Mouse (Mus musculus) gastrocnemius, postnatal 36 days (tissue): ENCODE measurements around the gene Fbp2. TPM values are rescaled to one million over a fixed set of nuclear protein-coding genes. Genes with fewer than 3 reads are reported as not detected.
A peak's percentile ranks its signal among the peaks of the same experiment; 100 is the strongest.

Source experiments
- DNase-seq, 2 experiments: peaks; one replicate each; pipeline ENCODE4 v3.0.0; 2022
- intact Hi-C: fragments of 180-260 bp; cut with DNase I; formaldehyde crosslinking; loops from one replicate; pipeline ENCODE4 v1.15.1; 2025
- long read RNA-seq, 2 experiments: library from polyadenylated mRNA; stranded (forward); transcript quantifications; one replicate each; pipeline ENCODE4 v2.0.0; 2021
- total RNA-seq, 2 experiments: library from RNA; stranded (reverse); gene quantifications; 2 replicates each; pipeline ENCODE4 v1.2.3; 2021

Gene Fbp2
- 10 to 100 TPM; 45.8 to 86.2 TPM for total RNA-seq
- long read RNA-seq, experiment 1, transcript Fbp2-201 (7 exons, 1,354 nt) = major isoform, 78 of 88 reads
- long read RNA-seq, experiment 1, partial matches to known transcripts = 9 of 88 reads
- long read RNA-seq, experiment 1, other reads (novel, unspliced or antisense) = 1 of 88 reads
- long read RNA-seq, experiment 2, transcript Fbp2-201 (7 exons, 1,354 nt) = major isoform, 160 of 183 reads
- long read RNA-seq, experiment 2, partial matches to known transcripts = 21 of 183 reads
- long read RNA-seq, experiment 2, other reads (novel, unspliced or antisense) = 2 of 183 reads

DNA sequence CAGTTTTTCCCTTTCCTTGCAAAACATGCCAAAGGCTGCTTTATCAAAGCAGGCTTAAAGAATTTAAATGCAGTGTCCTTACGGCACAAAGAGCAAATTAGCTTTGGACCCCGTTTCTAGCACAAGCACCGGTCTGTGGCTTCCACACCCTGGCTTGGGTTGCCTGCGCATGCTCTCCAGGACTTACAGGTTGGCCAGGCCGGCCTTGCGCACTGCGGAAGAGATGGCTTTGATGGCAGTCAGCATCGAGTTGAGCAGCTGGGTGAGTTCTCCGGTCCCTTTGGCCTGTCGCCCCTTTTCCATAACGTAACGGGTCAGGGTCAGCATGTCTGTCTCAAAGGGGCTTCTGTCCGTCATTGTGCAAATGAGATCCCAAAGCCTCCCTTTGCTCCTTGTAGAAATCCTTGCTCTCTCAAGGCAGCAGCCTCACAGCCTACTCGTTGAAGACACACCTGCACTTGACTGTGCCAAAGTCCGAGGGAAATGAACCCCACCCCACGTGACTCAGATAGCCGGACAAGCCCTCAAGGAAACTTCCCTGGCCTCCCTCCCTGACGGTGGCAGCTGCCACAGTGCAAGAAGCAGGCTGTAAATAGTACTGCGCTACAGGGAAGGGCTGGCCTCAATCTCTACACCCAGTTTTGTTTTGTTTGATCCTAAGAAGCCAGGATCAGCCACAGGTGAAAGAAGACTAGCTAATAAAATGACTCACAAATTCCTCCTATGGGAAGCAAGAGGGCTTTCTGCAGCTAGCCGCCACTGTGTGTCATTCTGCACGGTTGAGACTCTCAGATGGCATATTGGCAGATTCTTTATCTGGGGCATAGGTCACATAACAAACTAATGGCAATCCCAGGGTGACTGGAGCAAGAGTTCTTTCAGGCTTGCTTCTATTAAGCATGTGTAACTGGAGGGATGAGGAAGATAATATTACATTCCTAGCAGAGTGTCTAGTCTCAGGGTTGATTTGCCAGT, at the start of gene Fbp2:
TSS of gene Fbp2 (minus strand) at position 482 of the 975 bp plus-strand sequence.
- intact Hi-C loops = loop anchor here (5.0 kb wide), 1 partner anchor 391 kb away; the partner anchor contains the start of gene Gm49359
- peak; percentile 35 to 54 for DNase-seq

DNA sequence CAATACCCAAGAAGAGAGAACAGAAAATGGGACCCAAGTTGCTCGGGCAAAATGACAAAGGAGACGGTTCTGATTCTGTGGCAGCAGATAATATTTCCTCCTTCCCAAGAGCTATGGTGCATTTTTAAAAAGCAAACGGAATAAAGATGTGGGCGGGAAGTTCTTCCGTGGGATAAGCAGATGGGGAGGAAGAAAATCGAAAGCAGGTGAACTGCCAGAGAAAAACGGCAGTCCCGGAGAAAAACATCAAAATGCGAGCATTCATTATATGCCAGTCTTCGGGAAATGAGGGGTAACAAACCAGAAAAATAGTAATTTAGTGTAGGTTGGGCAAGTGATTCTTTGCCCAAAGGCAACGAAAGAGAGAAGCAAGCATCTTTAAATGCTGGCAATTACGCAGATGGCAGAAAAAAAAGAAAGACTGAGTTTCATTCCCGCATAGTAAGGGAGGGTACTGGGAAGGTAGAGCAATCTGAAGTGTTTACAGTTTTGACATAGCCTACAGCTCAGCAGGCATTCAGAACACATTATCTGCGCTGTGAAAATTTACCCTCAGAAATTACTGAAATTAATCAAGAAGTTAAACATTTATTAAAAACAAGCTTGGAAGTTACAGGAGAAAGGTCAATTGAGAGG, 49.4 kb upstream of the Fbp2 start:
- DNase-seq = no peak
- intact Hi-C loops = no loop called here

GRCm38 (mm10) chr13:62901139-62901538, 42.9 kb upstream of the Fbp2 start:
- no peak for DNase-seq
- intact Hi-C loops = no loop called here

GRCm38 (mm10) chr13:62897927-62898646, 39.9 kb upstream of the Fbp2 start:
- intact Hi-C loops = no loop called here
- no peak for DNase-seq

DNA sequence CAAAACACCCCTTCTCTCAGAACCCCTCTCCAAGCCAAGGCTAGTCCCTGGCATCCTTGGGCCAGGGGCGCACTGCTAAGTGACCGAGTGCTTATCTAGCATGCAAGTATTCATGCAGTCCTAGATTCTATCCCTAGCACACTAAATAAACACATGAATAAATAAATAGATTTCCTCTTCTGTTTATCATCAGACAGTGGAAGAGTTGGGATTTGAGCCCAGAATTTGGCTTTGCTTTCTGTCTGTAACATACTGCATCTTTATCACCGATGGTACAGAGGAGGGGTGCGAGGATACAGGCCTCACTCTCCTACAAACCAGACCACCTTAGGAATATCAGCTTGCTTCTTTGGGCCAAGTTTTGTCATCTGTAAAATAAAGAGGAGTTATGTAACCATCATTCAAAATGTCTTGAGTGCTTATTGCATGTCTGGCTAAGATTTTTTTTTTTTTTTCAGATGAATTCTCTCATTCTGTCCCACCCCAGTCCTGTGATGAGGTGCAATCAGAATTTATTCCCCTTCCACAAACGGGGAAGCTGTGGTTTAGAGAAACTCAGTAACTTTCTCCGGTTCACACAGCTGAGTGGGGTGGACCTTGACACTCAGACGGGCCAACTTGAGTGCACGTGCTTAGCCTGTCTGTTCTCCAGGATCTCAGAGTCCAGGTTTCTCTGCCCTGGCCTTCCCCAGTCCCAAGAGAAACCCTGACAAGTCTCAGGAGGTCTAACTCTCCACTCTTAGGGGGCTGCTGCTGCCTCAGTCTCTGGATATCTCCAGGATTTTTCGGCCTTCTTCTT, 35.0 kb upstream of the Fbp2 start:
- DNase-seq = no peak
- intact Hi-C loops = no loop called here

GRCm38 (mm10) chr13:62889311-62889710, 31.1 kb upstream of the Fbp2 start:
- intact Hi-C loops = no loop called here
- no peak for DNase-seq

- DNase-seq = no peak
- intact Hi-C loops = no loop called here
These were observed 29.7 kb upstream of the Fbp2 start, which contains the start of gene Fbp1 for GRCm38 (mm10) chr13:62887712-62888441. Gene Fbp1, minus strand, starts transcription at chr13:62888282.

DNA sequence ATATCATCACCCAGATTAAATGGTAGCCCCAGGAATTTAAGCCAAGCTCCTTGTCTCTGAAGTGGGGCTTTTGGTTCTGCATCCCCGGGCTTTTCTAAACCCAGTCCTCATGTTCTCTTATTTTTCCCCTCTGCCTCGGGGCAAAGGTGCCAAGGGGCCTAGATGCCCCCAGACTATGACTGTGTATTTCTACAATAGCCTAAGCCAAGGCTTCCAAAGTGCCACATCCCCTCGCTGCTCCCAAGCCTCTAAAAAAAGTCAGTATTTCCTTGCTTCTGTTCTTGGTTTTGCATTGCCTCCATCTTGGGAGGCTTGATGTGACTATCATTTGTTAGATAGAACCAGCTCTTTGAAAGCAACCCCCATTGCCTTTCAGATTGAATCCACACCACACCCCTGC, 26.3 kb upstream of the Fbp2 start:
- intact Hi-C loops = no loop called here
- DNase-seq = no peak

DNA sequence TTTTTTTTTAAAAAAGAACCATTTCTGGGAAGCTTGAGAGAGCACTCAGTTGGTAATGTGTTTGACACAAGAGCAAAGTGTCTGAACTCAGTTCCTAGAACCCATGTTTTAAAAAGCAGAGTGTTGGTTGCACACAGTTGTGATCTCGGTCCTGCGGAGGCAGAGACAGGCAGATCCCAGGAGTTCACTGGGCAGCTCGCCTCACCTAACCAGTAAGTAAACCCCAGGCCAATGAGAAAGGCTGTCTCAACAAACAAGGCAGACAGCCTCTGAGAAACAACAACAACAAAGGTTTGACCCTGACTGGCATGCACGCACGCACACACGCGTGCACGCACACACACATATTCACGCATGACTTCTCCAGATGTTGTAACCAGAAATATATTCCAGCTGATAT, 25.7 kb upstream of the Fbp2 start:
- intact Hi-C loops = no loop called here
- no peak for DNase-seq

- DNase-seq = no peak
- intact Hi-C loops = no loop called here
These were observed 25.2 kb upstream of the Fbp2 start for GRCm38 (mm10) chr13:62883436-62883835.

DNA sequence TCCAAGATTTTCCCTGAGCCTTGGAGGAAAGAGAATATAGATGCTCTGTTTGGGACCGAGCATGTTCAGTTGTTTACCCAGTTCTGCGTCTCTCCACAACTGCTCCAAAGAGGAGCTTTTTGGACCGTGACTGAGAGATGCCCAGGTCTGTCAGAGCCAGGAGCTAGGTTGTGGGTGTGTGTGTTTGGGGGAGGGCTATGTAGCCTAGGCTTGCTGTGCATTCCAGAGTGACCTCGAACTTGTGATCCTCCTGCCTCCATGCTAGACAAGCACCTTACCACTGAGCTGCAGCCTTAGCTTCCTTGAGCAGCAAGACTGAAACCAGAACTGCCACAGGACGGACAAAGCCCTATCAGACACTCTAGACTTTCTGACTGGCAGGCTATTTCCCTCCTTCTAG, 24.6 kb upstream of the Fbp2 start:
- DNase-seq = no peak
- intact Hi-C loops = no loop called here

GRCm38 (mm10) chr13:62881336-62881735, 23.1 kb upstream of the Fbp2 start:
- intact Hi-C loops = no loop called here

GRCm38 (mm10) chr13:62879831-62880615, 21.8 kb upstream of the Fbp2 start:
- DNase-seq = no peak
- intact Hi-C loops = no loop called here

More at GRCm38 (mm10) chr13:62881336-62881735, 23.1 kb upstream of the Fbp2 start:
- no peak for DNase-seq

DNA sequence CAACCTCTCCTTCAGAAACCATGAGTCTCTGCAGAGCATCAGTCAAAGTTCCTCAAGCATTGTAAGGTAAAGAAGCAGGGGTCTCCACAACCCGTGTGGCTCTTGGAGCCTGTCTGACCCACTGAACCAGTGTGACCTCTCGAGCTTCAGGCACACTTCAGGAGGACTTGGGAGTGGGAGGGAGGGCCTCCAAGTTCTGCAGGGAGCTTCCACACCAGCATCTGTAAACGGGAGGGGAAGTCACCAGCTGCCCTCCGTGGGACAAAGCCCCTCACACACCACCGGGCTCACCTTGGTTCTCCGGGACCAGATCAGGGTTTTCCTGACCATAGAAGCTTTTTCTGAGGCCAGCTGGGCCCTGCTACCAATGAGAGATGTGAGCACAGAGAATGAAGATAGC, 21.2 kb upstream of the Fbp2 start:
- DNase-seq = no peak
- intact Hi-C loops = no loop called here

GRCm38 (mm10) chr13:62877247-62877646, 19.0 kb upstream of the Fbp2 start:
- intact Hi-C loops = no loop called here
- DNase-seq = no peak

- intact Hi-C loops = no loop called here
- DNase-seq = no peak
These were observed 17.9 kb upstream of the Fbp2 start for GRCm38 (mm10) chr13:62876111-62876510.

GRCm38 (mm10) chr13:62872252-62872651, 14.0 kb upstream of the Fbp2 start:
- intact Hi-C loops = no loop called here
- DNase-seq = no peak

- intact Hi-C loops = no loop called here
- no peak for DNase-seq
These were observed 12.4 kb upstream of the Fbp2 start for GRCm38 (mm10) chr13:62870605-62871004.
